Mouse (Mus musculus): ENCODE results near the gene Ocel1. TPM values are rescaled to one million over a fixed set of nuclear protein-coding genes. Genes with fewer than 3 reads are reported as not detected.

Ocel1 gene
- total RNA-seq, 4 experiments from 2014 or later, result 13.3 to 16.5 (median 14.7) TPM

- DNase-seq (ENCODE audit: low spot score in 2 of 2), result no peak
Measured at GRCm38 (mm10) chr8:71379512-71380075, 8.5 kb downstream of the Ocel1 start.

DNA sequence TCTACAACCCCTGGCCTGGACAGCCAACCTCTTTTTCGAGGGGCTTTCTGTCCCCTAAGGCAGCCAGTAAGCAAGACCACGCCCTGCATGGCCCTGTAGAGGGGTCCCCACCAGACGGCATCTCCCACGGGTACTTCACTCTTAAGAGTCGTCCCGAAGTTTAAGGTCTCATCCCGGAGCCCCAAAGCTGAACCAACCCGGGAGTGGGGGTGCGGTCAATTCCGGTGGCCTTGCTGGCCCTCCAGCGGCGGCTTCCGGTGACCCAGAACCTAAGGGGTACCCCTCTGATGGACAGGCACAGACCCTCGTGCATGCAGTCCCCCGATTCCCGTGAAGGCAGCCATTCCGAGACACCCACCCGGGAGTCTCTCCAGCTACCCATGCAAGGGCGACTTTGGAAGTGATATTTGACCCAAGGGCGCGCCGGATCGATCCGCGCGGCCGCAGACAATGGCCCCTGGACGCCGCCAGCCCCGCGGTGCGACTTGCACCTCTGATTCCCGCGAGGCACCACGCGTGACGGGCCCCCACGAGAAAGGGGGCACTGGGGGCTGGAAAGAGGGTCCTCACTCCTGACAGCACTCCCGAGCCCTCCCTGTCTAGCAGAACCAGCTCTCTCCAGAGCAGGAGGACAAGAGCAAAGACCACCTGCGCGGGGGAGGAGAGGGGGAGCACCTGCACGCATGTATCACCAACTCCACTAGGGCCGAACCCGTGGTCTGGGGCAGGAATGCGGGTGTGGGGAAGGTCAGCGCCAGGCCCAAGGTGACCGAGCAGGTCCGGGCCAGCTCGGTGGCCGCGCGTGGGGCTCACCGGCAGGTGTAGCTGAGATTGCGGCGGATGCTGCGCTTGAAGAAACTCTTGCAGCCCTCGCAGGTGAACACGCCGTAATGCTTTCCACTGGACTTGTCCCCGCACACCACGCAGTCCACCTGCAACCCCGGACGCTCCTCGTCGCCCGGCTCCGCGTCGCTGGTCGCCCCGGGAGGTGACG, 9.4 kb downstream of the Ocel1 start:
- DNase-seq (ENCODE audit: low spot score in 2 of 2), result no peak

GRCm38 (mm10) chr8:71381421-71381970, 10.4 kb downstream of the Ocel1 start, which contains the start of gene Nr2f6:
Gene Nr2f6, minus strand, starts transcription at chr8:71381960.
- DNase-seq (ENCODE audit: low spot score in 2 of 2), result no peak

- DNase-seq (ENCODE audit: low spot score in 2 of 2), result peak in 1 of 2 experiments; percentile 81
Measured at GRCm38 (mm10) chr8:71381971-71382961, 11.2 kb downstream of the Ocel1 start.

- no peak for DNase-seq (ENCODE audit: low spot score in 2 of 2)
Measured at GRCm38 (mm10) chr8:71383396-71383795, 12.3 kb downstream of the Ocel1 start.

GRCm38 (mm10) chr8:71383860-71384259, 12.8 kb downstream of the Ocel1 start:
- DNase-seq (ENCODE audit: low spot score in 2 of 2), result no peak

- no peak for DNase-seq (ENCODE audit: low spot score in 2 of 2)
Measured at GRCm38 (mm10) chr8:71385212-71385835, 14.2 kb downstream of the Ocel1 start.

DNA sequence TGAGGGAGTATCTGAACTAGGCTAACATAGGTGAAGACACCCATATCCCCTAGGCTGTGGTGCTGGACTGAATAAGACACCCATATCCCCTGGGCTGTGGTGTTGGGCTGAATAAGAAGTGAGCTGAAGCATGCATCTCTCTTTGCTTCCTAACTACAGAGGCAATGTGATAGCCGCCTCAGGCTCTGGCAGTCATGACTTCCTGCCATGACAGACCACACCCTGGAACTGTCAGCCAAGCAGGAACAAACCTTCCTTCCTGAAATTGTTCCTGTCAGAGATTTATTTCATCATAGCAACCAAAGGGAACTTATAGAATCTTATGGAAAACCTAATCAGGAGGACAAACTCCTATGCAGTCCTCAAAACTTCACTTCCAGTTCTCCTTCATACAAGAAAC, 17.2 kb downstream of the Ocel1 start:
- DNase-seq (ENCODE audit: low spot score in 2 of 2), result no peak

DNA sequence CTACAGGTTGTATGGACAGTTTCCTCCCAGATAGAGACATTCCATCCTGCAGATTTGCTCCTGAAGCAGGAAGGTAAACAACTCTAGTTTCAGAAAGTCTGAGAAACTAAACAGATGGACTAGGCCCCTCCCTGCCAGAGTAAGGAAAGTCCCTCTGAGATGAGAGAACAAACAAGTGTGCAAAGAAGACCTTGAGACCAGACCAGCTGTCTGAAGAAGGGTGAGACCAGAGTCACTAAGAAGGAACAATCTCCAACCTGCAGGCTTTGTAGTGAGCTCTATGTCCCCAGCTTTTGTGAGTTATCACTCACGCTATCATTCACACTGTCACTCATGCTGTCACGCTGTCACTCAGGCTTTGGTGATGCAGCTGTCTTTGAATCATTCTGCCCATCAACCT, 20.6 kb downstream of the Ocel1 start:
- no peak for DNase-seq (ENCODE audit: low spot score in 2 of 2)

GRCm38 (mm10) chr8:71392391-71392790, 21.3 kb downstream of the Ocel1 start:
- peak in 1 of 2 experiments; percentile 4 for DNase-seq (ENCODE audit: low spot score in 2 of 2)

DNA sequence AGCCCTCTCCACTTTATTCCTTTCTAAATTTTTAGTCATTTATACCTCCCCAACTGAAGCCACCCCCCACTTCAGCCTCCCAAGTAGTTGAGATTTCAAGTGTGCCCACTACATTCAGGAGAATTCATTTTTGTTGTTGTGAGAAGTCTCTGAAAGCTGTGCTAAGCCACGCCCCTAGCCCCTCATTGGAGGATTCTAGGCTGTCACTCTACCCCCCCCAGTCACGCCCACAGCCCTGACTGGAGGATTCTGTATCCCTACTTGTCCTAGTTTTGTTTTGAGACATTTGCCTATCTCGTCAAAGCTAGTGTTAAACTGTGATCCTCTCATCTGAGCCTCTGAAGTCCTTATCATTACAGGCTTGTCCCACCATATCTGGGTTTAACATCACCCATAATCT, 21.8 kb downstream of the Ocel1 start:
- DNase-seq (ENCODE audit: low spot score in 2 of 2), result peak in 1 of 2 experiments; percentile 7

DNA sequence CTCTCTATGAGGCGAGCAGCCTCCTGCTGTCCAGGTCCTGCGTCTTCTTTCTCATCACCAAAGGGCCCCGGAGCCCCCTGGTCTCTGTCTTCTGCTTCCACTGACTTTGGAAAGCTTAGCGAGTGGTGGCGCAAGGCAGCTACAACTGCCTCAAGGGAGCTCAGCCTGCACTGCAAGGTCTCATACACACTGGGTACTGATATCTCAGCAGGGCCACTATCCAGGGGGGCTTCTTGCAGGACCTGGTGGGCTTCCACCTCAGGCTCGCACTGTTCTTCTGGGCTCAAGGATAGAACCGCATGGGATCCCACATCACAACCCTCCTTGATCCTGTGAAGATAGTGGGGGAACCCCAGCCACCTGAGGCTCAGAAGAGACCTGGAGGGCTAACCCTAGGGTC, 23.4 kb downstream of the Ocel1 start:
- peak in 1 of 2 experiments; percentile 6 for DNase-seq (ENCODE audit: low spot score in 2 of 2)

- DNase-seq (ENCODE audit: low spot score in 2 of 2), result peak in 1 of 2 experiments; percentile 11
Measured at GRCm38 (mm10) chr8:71395071-71395470, 24.0 kb downstream of the Ocel1 start.

DNA sequence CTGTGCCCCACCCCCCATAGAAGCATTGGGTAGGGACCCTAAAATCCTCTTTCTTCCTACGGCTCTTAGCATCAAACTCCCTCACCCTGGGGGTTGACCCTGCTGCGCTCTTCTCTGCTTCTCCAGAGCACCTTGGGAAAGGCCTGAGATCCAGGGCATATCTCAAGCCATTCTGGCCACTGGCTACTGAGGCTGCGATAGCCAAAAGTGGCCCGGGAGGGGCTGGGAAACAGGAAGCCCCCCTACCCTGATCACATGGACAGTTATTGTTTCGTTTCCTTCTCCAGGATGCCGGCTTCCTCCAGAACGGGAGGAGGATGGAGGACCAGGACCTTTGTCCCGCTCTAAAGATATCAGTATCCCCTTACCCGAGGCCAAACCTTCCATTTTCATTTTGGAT, 24.5 kb downstream of the Ocel1 start, which contains the start of gene Ushbp1:
Gene Ushbp1 (minus strand): TSS at position 174 of the 400 bp plus-strand sequence.
- peak in 1 of 2 experiments; percentile 7 for DNase-seq (ENCODE audit: low spot score in 2 of 2)

- DNase-seq (ENCODE audit: low spot score in 2 of 2), result peak; percentile 75 to 96
Measured at GRCm38 (mm10) chr8:71396639-71397305, 25.7 kb downstream of the Ocel1 start, which contains the start of gene Babam1. Gene Babam1, plus strand, starts transcription at chr8:71396861.

DNA sequence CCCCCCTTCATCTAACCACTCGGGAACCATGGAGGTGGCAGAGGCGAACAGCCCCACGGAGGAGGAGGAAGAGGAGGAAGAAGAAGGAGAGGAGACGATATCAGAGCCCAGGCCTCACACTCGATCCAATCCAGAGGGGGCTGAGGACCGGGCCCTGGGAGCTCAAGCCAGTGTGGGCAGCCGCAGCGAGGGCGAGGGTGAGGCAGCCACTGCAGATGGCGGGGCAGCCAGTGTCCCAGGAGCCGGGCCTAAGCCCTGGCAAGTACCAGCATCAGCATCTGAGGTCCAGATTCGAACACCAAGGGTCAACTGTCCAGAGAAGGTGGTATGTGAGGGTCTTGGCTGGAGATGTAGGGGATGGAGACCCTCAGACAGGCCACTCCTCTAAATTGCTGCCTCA, 26.6 kb downstream of the Ocel1 start:
- peak in 1 of 2 experiments; percentile 22 for DNase-seq (ENCODE audit: low spot score in 2 of 2)

- no peak for DNase-seq (ENCODE audit: low spot score in 2 of 2)
Measured at GRCm38 (mm10) chr8:71400826-71401225, 29.7 kb downstream of the Ocel1 start.

DNA sequence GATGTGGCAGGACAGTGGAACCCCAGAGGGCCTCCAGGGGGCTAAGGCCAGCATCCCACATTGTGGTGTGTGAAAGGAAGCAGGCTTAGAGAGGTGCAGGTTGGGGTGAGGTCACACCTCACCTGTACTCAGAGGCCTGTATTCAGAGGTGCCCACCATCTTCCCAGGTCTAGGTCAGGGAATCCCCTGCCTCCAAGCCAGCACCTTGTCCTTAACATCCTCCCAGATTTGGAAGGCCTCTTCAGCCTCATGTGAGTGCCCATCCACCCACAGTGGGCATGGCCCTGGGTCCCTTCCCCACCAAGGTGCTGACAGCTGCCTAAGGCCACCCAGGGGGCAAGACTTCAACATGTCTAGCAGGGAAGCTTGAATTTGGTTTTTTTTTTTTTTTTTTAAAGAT, 30.4 kb downstream of the Ocel1 start:
- peak in 1 of 2 experiments; percentile 7 for DNase-seq (ENCODE audit: low spot score in 2 of 2)

- DNase-seq (ENCODE audit: low spot score in 2 of 2), result peak in 1 of 2 experiments; percentile 8
Measured at GRCm38 (mm10) chr8:71402446-71402964, 31.4 kb downstream of the Ocel1 start.

Measured in left cerebral cortex, adult 8-10 months (tissue).